Mouse (Mus musculus): ENCODE measurements around the gene Tmem121b.

Tmem121b gene

DNA sequence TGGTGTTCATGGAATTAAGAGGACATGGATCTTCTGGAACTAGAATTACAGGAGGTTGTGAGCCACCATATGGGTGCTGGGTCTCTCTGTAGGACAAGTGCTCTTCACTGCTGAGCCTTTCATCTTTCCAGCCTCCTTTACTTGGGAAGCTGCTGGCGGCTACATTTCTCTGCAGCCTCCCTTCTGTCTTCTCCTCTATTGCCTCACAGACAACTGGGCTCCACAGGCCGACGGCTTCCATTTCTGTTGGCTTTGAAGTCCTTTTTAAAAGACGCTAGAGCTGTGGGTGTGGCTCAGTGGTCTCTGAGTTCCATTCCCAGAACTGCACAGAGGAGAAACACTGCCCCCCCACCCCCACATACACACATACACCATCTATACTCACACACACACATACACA is 28.2 kb downstream of the Tmem121b start:
- DNase-seq (ENCODE audit: low spot score) = no peak

DNA sequence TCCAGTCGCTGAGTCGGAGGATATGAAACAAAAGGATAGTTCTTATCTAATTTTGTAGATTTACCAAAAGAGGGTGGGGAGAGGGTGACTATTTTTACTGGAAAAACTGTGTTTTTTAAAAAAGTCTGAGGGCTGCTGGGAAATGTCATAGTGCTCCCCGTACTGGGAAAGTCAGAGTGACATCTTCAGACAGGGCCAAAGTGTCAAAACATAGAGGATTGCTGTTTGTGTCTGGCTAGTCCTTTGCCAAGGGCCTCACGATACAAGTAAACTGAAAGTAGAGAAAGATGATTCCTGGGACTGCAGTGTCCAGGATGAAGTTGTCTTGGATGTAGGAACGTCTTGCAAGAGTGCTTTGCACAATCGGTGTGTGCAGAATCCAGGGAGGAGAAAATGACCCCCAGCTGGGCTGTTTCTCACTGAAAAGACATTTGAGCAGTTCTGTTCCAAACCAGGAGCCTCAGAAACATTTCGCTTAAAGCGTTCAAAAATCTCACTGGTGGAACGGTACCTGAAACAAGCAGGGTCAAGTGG is 29.1 kb downstream of the Tmem121b start:
- no peak for DNase-seq (ENCODE audit: low spot score)

DNA sequence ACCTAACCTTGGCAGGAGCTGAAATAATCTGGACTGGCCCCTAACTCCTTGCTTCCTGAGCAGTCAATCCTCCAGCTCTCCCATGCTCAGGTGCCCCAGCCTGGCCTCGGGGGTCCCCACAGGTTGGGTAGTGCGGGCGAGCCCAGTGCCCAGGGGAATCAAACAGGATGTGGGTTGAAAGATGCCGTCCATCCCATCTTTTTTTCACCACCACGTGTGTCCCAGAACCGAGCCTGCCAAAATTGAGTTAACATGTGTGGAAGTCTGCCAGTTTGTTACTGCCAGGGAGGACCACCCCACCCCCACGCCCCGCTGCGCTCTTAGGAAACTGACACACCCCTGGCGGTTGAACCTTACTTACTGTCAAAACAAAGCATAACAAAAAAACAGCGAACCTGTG is 29.7 kb downstream of the Tmem121b start:
- DNase-seq (ENCODE audit: low spot score) = no peak

DNA sequence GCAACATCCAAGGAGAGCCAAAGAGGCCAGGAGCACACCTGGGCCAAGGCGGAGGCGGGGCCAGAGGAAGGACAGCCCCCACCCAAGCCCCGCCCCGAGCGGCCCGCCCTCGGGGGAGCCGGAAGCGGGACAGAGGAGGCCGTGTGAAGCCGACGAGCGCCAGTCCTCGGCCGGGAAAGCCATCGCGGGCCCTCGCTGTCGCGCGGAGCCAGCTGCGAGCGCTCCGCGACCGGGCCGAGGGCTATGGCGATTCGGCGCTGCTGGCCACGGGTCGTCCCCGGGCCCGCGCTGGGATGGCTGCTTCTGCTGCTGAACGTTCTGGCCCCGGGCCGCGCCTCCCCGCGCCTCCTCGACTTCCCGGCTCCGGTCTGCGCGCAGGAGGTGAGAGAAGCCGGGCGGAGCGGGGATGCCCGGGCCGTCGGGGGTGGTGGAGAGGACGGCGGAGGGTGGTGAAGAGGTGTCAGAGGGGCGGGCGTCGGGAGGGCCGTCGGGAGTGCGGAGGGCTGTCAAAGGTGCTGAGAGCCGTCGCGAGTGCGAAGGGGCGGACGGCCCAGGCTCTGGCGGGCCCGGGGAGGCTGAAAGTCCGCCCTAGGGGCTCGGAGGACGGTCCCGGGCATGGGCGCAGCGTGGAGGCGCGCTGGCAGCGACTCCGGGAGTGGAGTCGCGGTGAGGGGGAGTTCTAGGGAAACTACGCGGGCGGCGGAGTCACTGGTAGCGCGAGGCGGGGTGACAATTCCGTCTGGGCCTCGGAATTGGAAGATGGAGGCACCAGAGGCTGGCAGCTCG is 30.3 kb downstream of the Tmem121b start, which contains the start of gene Il17ra:
TSS of gene Il17ra (plus strand) at position 162 of the 786 bp plus-strand sequence.
- peak; percentile 64 for DNase-seq (ENCODE audit: low spot score)

DNA sequence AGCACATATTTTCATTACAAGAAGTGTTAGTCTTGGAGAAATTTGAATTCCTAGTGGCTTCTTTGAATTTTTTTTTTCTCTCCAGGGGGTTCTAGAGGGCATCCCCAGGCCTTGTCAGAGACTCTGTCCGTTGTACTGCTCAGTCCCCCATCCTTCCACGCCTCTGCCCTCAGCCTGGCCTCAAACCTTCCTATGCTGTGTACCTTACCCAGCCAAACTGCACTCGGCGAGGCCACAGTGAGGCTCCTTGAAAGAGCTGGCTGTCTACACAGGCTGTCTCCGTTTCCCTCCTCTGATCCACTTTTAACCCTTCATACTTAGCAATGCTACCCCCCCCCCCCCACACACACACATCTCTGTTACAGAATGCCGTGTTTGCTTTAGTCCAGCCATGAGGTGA is 31.4 kb downstream of the Tmem121b start:
- DNase-seq (ENCODE audit: low spot score) = no peak

DNA sequence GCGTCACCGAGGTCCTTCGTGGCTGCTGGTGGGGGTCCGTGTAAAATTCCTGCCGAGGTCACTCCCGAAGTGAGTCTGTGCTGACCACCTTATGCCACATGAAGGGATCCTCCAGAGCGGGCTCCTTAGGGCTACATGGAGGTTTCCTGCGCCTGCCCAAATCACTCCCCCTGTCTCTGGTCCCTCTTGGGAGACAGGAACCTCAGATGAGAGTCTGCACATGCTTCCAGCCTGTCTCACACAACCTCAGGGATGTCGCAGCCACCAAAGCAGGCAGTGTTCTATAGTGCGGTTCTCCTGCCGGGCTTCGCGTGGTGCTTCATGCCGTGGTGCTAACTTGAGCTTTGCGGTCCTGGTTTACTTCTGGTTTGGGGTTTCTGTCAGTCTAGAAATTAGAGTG is 32.4 kb downstream of the Tmem121b start:
- DNase-seq (ENCODE audit: low spot score) = no peak

DNA sequence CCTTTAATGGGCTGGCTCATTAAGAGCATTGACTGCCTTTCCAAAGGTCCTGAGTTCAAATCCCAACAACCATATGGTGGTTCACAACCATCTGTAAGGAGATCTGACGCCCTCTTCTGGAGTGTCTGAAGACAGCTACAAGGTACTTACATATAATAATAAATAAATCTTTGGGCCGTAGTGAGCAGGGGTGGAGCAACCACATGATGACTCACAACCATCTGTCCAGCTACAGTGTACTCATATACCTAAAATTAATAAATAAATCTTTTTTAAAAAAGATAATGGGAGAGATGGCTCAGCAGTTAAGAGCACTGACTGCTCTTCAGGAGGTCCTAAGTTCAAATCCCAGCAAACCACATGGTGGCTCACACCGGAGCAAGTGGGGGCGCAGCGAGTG is 35.9 kb downstream of the Tmem121b start:
- no peak for DNase-seq (ENCODE audit: low spot score)

DNA sequence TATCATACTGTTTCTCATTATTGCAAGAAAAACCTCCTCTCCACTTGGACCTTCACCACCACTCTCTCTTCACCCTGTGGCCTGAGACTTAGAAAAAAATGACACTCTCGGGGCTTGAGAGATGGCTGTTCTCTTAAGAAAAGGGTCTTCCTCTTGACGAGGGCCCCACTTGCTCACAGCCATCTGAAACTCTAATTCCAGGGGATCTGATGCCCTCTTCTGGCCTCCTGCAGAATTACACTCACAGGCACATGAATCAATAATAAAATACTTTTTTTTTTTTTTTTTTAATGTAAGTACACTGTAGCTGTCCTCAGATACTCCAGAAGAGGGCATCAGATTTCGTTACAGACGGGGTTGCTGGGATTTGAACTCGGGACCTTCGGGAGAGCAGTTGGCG is 36.5 kb downstream of the Tmem121b start:
- no peak for DNase-seq (ENCODE audit: low spot score)

DNA sequence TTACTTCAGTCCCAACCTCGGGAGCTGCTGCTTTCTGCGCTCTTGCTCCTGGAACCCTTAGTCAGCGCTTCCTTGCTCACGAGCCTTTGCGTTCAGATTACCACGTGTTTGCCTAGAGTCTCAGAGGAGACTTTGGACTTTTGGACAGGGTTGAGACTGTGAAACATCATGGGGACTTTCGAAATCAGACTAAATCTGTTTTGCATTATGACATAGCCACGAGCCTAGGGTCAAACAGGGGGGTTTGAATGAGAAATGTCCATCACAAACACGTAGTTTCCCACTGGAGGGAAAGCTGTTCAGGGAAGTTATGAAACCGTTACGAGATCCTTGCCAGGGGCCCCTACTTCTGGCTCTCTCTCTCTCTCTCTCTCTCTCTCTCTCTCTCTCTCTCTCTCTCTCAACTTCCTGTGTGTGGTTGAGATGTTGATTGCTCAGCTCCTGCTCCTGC is 39.0 kb downstream of the Tmem121b start:
- DNase-seq (ENCODE audit: low spot score) = no peak

DNA sequence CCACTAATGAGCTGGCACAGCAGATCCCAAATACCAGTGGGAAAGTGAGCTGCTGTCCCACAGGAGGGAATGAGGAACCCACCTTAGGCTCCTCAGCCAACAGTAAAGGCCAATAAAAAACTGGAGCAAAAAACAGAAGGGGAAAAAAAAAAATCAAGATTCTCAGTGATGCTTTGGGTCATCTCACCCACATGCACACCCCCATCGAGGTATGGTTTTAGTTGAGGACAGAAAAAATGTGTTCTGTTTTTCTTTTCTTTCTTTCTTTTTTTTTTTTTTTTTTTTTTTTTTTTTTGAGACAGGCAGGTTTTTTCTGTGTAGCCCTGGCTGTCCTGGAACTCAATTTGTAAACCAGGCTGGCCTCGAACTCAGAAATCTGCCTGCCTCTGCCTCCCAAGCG is 40.1 kb downstream of the Tmem121b start:
- no peak for DNase-seq (ENCODE audit: low spot score)

DNA sequence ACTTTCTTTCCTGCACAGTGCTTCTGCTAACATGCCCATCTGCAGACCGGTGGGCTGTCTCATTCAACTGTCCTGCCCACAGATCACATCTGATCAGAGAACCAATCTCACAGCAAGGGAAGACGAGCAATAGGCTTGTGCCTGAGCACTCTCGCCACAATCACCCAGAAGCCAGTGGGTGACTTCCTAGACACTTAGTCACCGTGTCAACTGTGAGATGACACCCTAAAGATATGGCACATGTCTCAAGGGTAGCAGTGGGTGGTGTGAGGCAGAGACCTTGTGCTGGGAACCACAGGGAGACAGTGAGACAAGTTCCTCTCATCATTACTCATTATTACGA is 40.5 kb downstream of the Tmem121b start:
- no peak for DNase-seq (ENCODE audit: low spot score)

DNA sequence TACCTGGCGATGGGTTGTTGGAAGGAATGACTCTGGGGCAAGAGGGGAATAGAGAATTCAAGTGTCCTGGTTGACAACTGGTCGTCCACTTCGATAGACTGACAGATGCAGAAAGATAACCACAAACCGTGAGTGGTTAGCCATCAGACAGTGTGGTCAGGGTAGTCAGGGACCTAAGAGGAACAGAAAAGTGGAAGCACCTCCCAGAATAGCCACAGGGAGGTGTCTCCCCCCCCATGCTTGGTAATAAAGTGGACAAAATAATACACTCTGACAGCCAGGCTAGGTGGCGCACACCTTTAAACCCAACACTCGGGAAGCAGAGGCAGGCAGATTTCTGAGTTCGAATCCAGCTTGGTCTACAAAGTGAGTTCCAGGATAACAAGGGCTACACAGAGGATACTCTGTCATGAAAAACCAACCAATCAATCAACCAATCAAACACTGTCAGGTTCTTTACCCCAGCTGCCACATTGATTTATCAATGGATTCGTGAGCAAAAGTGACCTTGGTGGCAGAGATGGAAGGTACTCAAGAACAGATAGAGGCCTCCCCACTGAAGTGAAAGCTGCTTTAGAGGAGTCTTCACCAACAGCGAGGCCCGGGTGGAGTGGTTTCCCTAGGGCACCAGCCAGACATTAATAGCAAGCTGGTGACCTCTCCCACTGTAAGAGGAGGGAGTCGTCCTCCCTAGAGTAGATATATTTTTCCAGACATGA is 41.1 kb downstream of the Tmem121b start:
- no peak for DNase-seq (ENCODE audit: low spot score)

DNA sequence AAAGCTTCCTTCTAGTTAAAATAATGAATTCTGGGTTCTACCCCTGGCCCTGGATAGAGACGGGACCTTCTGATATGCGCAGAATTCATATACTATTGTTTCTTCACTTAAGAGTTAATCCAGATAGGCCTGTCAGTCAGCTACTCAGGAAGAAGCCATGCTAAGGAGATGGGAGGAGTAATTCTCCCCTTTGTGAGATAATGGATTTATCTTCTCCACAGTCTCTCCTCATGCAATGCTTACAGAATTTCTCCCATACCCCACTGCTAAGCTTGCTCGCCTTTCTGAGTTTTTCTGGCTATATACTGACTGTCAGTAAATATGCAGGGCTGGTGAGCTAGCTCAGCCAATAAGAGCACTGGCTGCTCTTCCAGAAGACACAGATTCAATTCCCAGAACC is 43.4 kb downstream of the Tmem121b start:
- DNase-seq (ENCODE audit: low spot score) = no peak

DNA sequence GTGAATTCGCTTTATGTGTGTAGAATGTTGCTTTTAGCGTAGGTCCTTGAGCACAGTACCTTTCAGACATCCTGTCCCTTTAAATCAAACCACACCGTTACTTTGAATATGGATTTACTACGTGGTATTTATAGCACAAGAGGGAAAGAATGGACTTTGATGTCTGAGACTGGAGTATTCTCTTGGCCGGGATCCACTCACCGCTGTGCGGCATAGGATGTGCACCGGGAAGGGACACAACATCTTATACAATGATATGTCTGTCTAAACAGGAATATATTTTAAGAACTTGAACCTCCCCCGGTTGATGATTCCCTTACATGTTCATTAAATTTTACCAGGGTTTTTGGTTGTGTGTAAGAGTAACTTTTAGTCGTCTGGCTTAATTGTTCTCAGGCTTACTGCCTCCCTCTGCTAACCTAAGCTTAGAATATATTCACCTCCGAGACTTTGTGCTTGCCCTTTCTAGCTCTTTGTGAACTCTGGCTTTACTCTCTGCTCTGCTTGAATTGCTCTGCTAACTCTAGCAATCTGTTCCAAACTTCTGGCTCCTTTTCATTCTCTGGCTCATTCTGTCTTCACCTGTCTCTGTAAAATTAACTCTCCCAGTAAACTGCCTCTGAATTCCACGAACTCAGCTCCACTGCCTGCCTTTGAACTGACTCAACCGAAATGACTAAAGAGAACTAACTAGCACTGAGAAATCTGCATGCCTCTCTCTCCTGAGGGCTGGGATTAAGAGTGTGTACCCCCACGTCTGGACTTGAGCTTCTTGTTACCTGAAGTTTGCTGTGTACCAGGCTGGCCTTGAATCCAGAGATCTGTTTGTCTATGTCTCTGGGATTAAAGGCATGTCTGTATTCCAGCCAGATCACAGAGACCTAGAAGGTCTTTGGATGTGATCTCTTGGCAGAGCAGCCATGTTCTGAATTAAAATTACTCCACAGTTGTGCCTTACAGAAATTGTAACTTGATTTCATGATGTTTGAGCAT is 49.9 kb downstream of the Tmem121b start:
- no peak for DNase-seq (ENCODE audit: low spot score)

DNA sequence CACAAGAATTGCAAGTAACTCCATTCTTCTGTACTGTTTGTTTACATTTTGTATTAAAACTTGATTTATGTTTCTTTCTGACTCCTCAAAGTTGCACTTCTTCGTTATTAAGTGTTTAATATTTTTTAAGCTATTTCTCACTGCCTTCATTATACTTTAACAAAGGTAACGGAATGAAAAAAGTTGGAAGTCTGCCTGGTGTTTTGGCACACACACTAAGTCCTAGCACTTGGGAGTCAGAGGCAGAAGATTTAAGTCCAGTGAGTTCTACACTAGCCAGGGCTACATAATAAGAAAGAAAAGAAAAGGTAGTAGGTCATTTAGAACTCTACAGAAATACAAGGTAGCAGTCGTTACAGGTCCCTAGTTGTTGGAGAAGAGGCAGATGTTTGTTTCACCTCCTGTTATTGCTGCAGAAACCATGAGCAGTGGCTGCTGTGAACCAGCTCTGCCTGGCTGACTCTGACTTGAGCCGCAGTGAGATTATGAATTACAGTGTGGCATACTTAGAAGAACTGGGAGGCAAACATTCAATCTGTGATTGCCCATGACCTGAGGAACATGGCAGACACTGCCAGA is 51.3 kb downstream of the Tmem121b start:
- DNase-seq (ENCODE audit: low spot score) = no peak

All from ovary, adult 18-20 months (tissue).